Mouse (Mus musculus): ENCODE results near the gene Slc2a13.

The Slc2a13 gene

GRCm38 (mm10) chr15:91502661-91503060 is 70.4 kb downstream of the Slc2a13 start:
- DNase-seq (ENCODE audit: low spot score in 2 of 2): no peak

GRCm38 (mm10) chr15:91502235-91502634 is 70.8 kb downstream of the Slc2a13 start:
- no peak for DNase-seq (ENCODE audit: low spot score in 2 of 2)

- no peak for DNase-seq (ENCODE audit: low spot score in 2 of 2)
These were observed 78.0 kb downstream of the Slc2a13 start for GRCm38 (mm10) chr15:91495014-91495413.

GRCm38 (mm10) chr15:91479924-91480615 is 93.0 kb downstream of the Slc2a13 start:
- no peak for DNase-seq (ENCODE audit: low spot score in 2 of 2)

- peak in 1 of 2 experiments; percentile 8 for DNase-seq (ENCODE audit: low spot score in 2 of 2)
These were observed 95.3 kb downstream of the Slc2a13 start for GRCm38 (mm10) chr15:91477766-91478165.

GRCm38 (mm10) chr15:91473690-91474409 is 99.2 kb downstream of the Slc2a13 start:
- no peak for DNase-seq (ENCODE audit: low spot score in 2 of 2)

GRCm38 (mm10) chr15:91465331-91465730 is 107.7 kb downstream of the Slc2a13 start:
- no peak for DNase-seq (ENCODE audit: low spot score in 2 of 2)

- no peak for DNase-seq (ENCODE audit: low spot score in 2 of 2)
These were observed 109.1 kb downstream of the Slc2a13 start for GRCm38 (mm10) chr15:91463857-91464435.

- DNase-seq (ENCODE audit: low spot score in 2 of 2): no peak
These were observed 109.9 kb downstream of the Slc2a13 start for GRCm38 (mm10) chr15:91463026-91463661.

- DNase-seq (ENCODE audit: low spot score in 2 of 2): no peak
These were observed 111.1 kb downstream of the Slc2a13 start for GRCm38 (mm10) chr15:91461940-91462339.

GRCm38 (mm10) chr15:91457202-91457601 is 115.9 kb downstream of the Slc2a13 start:
- no peak for DNase-seq (ENCODE audit: low spot score in 2 of 2)

- DNase-seq (ENCODE audit: low spot score in 2 of 2): no peak
These were observed 127.7 kb downstream of the Slc2a13 start for GRCm38 (mm10) chr15:91445399-91445798.

GRCm38 (mm10) chr15:91443449-91443848 is 129.6 kb downstream of the Slc2a13 start:
- DNase-seq (ENCODE audit: low spot score in 2 of 2): no peak

- no peak for DNase-seq (ENCODE audit: low spot score in 2 of 2)
These were observed 133.2 kb downstream of the Slc2a13 start for GRCm38 (mm10) chr15:91439883-91440282.

- no peak for DNase-seq (ENCODE audit: low spot score in 2 of 2)
These were observed 147.6 kb downstream of the Slc2a13 start for GRCm38 (mm10) chr15:91425426-91425825.

- no peak for DNase-seq (ENCODE audit: low spot score in 2 of 2)
These were observed 166.1 kb downstream of the Slc2a13 start for GRCm38 (mm10) chr15:91406979-91407378.

GRCm38 (mm10) chr15:91395165-91395564 is 177.9 kb downstream of the Slc2a13 start:
- no peak for DNase-seq (ENCODE audit: low spot score in 2 of 2)

GRCm38 (mm10) chr15:91383694-91384093 is 189.4 kb downstream of the Slc2a13 start:
- no peak for DNase-seq (ENCODE audit: low spot score in 2 of 2)

GRCm38 (mm10) chr15:91382606-91383005 is 190.5 kb downstream of the Slc2a13 start:
- DNase-seq (ENCODE audit: low spot score in 2 of 2): no peak

GRCm38 (mm10) chr15:91381864-91382263 is 191.2 kb downstream of the Slc2a13 start:
- DNase-seq (ENCODE audit: low spot score in 2 of 2): no peak

GRCm38 (mm10) chr15:91378751-91379325 is 194.2 kb downstream of the Slc2a13 start:
- no peak for DNase-seq (ENCODE audit: low spot score in 2 of 2)

GRCm38 (mm10) chr15:91377568-91377967 is 195.5 kb downstream of the Slc2a13 start:
- DNase-seq (ENCODE audit: low spot score in 2 of 2): no peak

All from spleen, postnatal 14 days (tissue).